In genomic region chr4:155361303-155361791, GRCm38 (mm10) we compare ENCODE assay signal across 8 mouse cellular contexts. TPM values are rescaled to one million over a fixed set of nuclear protein-coding genes. Genes with fewer than 3 reads are reported as not detected.
DNase-seq lines count a peak whose midpoint lies in the region; ATAC-seq and TF ChIP-seq lines count a peak whose summit lies in the region.

Gene Prkcz (minus strand): TSS chr4:155361361.

- H3K4me2 ChIP-seq in intestine, postnatal 0 days (replicated peaks; ENCODE audit: low read depth) = peak within 1 kb of the TSS; percentile 72
- peak within 1 kb of the TSS; percentile 57 for H3K4me2 ChIP-seq in midbrain, embryonic 12.5 days (replicated peaks)

- H3K9me3 ChIP-seq in intestine, postnatal 0 days (ENCODE audit: control insufficient read depth) = no peaks in the 10 kb centered on the region
- H3K9me3 ChIP-seq in midbrain, embryonic 12.5 days = no peaks in the 10 kb centered on the region

- peak within 1 kb of the TSS; percentile 49 for H3K4me3 ChIP-seq in intestine, postnatal 0 days (ENCODE audit: low read depth, low read length)
- peak within 1 kb of the TSS; percentile 42 for H3K4me3 ChIP-seq in midbrain, embryonic 12.5 days
- peak within 1 kb of the TSS; percentile 70 for H3K4me3 ChIP-seq in small intestine, adult 2 months (ENCODE audit: low read depth, low read length)

- peak; percentile 98 for ATAC-seq in intestine, postnatal 0 days
- ATAC-seq in midbrain, embryonic 12.5 days (ENCODE audit: low FRiP score, low read depth) = 0 out of 2 replicates have a peak, but pooled peaks have one; percentile 58

- TF ChIP-seq POLR2A in small intestine, adult 2 months (IDR thresholded peaks at IDR 0.05; ENCODE audit: low read depth, low read length) = peak; percentile 37; the same call in 1 of the 2 replicates

- WGBS in intestine, postnatal 0 days = under 1% methylated on average over 51 of the region's 51 CpGs
- WGBS in midbrain, embryonic 12.5 days = under 1% methylated on average over 50 of the region's 51 CpGs
- under 1% methylated on average over 51 of the region's 51 CpGs for WGBS in small intestine, adult 2 months

- intact Hi-C loops in left cerebral cortex, postnatal 4 days (cut with DNase I) = loop anchor here (1.0 kb wide), 1 partner anchor 15 kb away; no protein-coding TSS in a partner anchor

- H3K9ac ChIP-seq in intestine, postnatal 0 days (ENCODE audit: low read depth, low read length) = peak within 1 kb of the TSS; percentile 42
- H3K9ac ChIP-seq in midbrain, embryonic 12.5 days (replicated peaks) = no peak within 1 kb of the TSS

- H3K27ac ChIP-seq in intestine, postnatal 0 days (ENCODE audit: low read depth, low read length) = peak within 1 kb of the TSS; percentile 88
- no peak within 1 kb of the TSS for H3K27ac ChIP-seq in midbrain, embryonic 12.5 days (replicated peaks)
- peak within 1 kb of the TSS; percentile 99 for H3K27ac ChIP-seq in small intestine, adult 2 months (ENCODE audit: insufficient read depth, low read depth, low read length)

- DNase-seq in WW6 (ENCODE audit: low read depth, low spot score) (peak; percentile 91), adipocyte (ENCODE audit: low spot score) (no peak)
- peak; percentile 92 for DNase-seq in embryo, embryonic 10 days (ENCODE audit: low spot score)
- peak; percentile 99 for DNase-seq in heart, adult 11 months
- DNase-seq in left cerebral cortex, postnatal 4 days = peak; percentile 29

- no peak for TF ChIP-seq CTCF in intestine, postnatal 0 days (IDR thresholded peaks at IDR 0.05; ENCODE audit: low read depth)
- no peak for TF ChIP-seq CTCF in small intestine, adult 2 months (IDR thresholded peaks at IDR 0.05; ENCODE audit: extremely low read depth, insufficient read length, insufficient replicate concordance, low read depth, low read length)

- peaks cover 3% of the 10 kb centered on the region; the same call in 1 of the 2 replicates for H3K4me1 ChIP-seq in intestine, postnatal 0 days (replicated peaks; ENCODE audit: control insufficient read depth, insufficient read depth, low read length)
- H3K4me1 ChIP-seq in midbrain, embryonic 12.5 days = peaks cover 11% of the 10 kb centered on the region
- H3K4me1 ChIP-seq in small intestine, adult 2 months (ENCODE audit: control insufficient read depth, insufficient read depth, insufficient read length, low read length) = peaks cover 15% of the 10 kb centered on the region

- H3K27me3 ChIP-seq in intestine, postnatal 0 days (replicated peaks; ENCODE audit: control insufficient read depth, insufficient read depth, low read length) = 0 out of 2 replicates have a peak, but pooled peaks cover 5% of the 10 kb centered on the region
- peaks cover 78% of the 10 kb centered on the region for H3K27me3 ChIP-seq in midbrain, embryonic 12.5 days
- no peaks in the 10 kb centered on the region for H3K27me3 ChIP-seq in small intestine, adult 2 months (ENCODE audit: control insufficient read depth, insufficient read depth, low read length)

- no peaks in the 10 kb centered on the region for H3K36me3 ChIP-seq in intestine, postnatal 0 days (ENCODE audit: control insufficient read depth, insufficient read depth)
- H3K36me3 ChIP-seq in midbrain, embryonic 12.5 days = no peaks in the 10 kb centered on the region
- H3K36me3 ChIP-seq in small intestine, adult 2 months (ENCODE audit: control insufficient read depth, insufficient read depth, low read length) = no peaks in the 10 kb centered on the region

RNA-seq across cellular contexts. Expression of gene Prkcz, which starts in this region (rescaled TPM):
- polyA plus RNA-seq in intestine, postnatal 0 days (2015; fragmentation: Nextera tagmentation; extraction: Ambion mirVana) = 31.7 and 38.8 TPM in 2 replicates
- total RNA-seq in left cerebral cortex, postnatal 4 days (2021) = 100 to 1,000 TPM; 131 to 136 TPM
- 30.9 and 32.6 TPM in 2 replicates for polyA plus RNA-seq in midbrain, embryonic 12.5 days (2016; fragmentation: Nextera tagmentation; extraction: Ambion mirVana)
- polyA plus RNA-seq in small intestine, adult 2 months (2012; rRNA removed) = 22.1 and 73.8 TPM in 2 replicates
